Mouse (Mus musculus): ENCODE data around the gene Myo15.
"Not testable (repeated sequence)": the region's sequence is repeated elsewhere in the genome, so short reads cannot be mapped to it uniquely, and the experiment has no call there.

The Myo15 gene

GRCm38 (mm10) chr11:60553091-60553490 is 84.0 kb downstream of the Myo15 start:
- no peak for DNase-seq (ENCODE audit: low spot score)

GRCm38 (mm10) chr11:60557675-60558074 is 88.5 kb downstream of the Myo15 start:
- DNase-seq (ENCODE audit: low spot score) = no peak

- no peak for DNase-seq (ENCODE audit: low spot score)
Observed at GRCm38 (mm10) chr11:60559342-60559741, 90.2 kb downstream of the Myo15 start.

- DNase-seq (ENCODE audit: low spot score) = not testable (repeated sequence)
Observed at GRCm38 (mm10) chr11:60574006-60574405, 104.9 kb downstream of the Myo15 start.

Data from testis, postnatal 14 days (tissue).